Mouse (Mus musculus): ENCODE measurements around the gene Gm44503. TPM values are rescaled to one million over a fixed set of nuclear protein-coding genes. Genes with fewer than 3 reads are reported as not detected.
A peak's percentile ranks its signal among the peaks of the same experiment; 100 is the strongest.

The Gm44503 gene
- polyA plus RNA-seq, 1 experiment from 2014 or later: not detected

- Histone ChIP-seq H3K9ac (replicated peaks) (peak within 1 kb of the TSS; percentile 17), H3K4me3 (ENCODE audit: low read depth, low read length) (peak within 1 kb of the TSS; percentile 53), H3K36me3 (replicated peaks; ENCODE audit: insufficient read depth, low read length) (no peaks in the 10 kb centered on the region), H3K4me2 (ENCODE audit: low read depth, low read length) (peak within 1 kb of the TSS; percentile 82), H3K4me1 (ENCODE audit: insufficient read depth) (no peaks in the 10 kb centered on the region), H3K9me3 (ENCODE audit: low read length) (no peaks in the 10 kb centered on the region), H3K27me3 (ENCODE audit: insufficient read depth, low read length) (peaks cover 43% of the 10 kb centered on the region), H3K27ac (ENCODE audit: low read depth) (no peak within 1 kb of the TSS)
- DNase-seq (peak; percentile 29), ATAC-seq (peak; percentile 65)
- WGBS (ENCODE audit: insufficient replicate concordance): under 1% methylated on average over 73 of the region's 108 CpGs
- no peak for TF ChIP-seq EP300 (IDR thresholded peaks at IDR 0.05; ENCODE audit: low read depth)
- no peak for TF ChIP-seq CTCF (IDR thresholded peaks at IDR 0.05; ENCODE audit: low read depth)
Observed at GRCm38 (mm10) chr9:72925021-72925934, 33.4 kb upstream of the Gm44503 start, which contains the start of gene Pygo1. Gene Pygo1 (plus strand): TSS chr9:72925645.

GRCm38 (mm10) chr9:72925935-72926258 is 32.8 kb upstream of the Gm44503 start:
- WGBS (ENCODE audit: insufficient replicate concordance): 7% methylated on average over 20 of the region's 20 CpGs
- H3K4me1 ChIP-seq (ENCODE audit: insufficient read depth): no peaks in the 10 kb centered on the region
- ATAC-seq: no peak
- no peaks in the 10 kb centered on the region for H3K36me3 ChIP-seq (replicated peaks; ENCODE audit: insufficient read depth, low read length)
- no peak for DNase-seq
- H3K27ac ChIP-seq (ENCODE audit: low read depth): no peak overlapping the region
- H3K4me2 ChIP-seq (ENCODE audit: low read depth, low read length): peak overlapping the region; percentile 82
- H3K9ac ChIP-seq (replicated peaks): peak overlapping the region; percentile 17
- no peaks in the 10 kb centered on the region for H3K9me3 ChIP-seq (ENCODE audit: low read length)
- peaks cover 43% of the 10 kb centered on the region for H3K27me3 ChIP-seq (ENCODE audit: insufficient read depth, low read length)
- TF ChIP-seq EP300 (IDR thresholded peaks at IDR 0.05; ENCODE audit: low read depth): no peak
- TF ChIP-seq CTCF (IDR thresholded peaks at IDR 0.05; ENCODE audit: low read depth): no peak
- H3K4me3 ChIP-seq (ENCODE audit: low read depth, low read length): peak overlapping the region; percentile 53

GRCm38 (mm10) chr9:72931166-72931790 is 27.4 kb upstream of the Gm44503 start:
- TF ChIP-seq EP300 (IDR thresholded peaks at IDR 0.05; ENCODE audit: low read depth) (no peak), CTCF (IDR thresholded peaks at IDR 0.05; ENCODE audit: low read depth) (no peak)
- ATAC-seq (no peak), DNase-seq (no peak)
- no peaks in the 10 kb centered on the region for H3K36me3 ChIP-seq (replicated peaks; ENCODE audit: insufficient read depth, low read length)
- no peak overlapping the region for H3K4me3 ChIP-seq (ENCODE audit: low read depth, low read length)
- no peaks in the 10 kb centered on the region for H3K9me3 ChIP-seq (ENCODE audit: low read length)
- no peak overlapping the region for H3K4me2 ChIP-seq (ENCODE audit: low read depth, low read length)
- WGBS (ENCODE audit: insufficient replicate concordance): 70% methylated on average over 13 of the region's 13 CpGs
- peaks cover 18% of the 10 kb centered on the region for H3K27me3 ChIP-seq (ENCODE audit: insufficient read depth, low read length)
- H3K4me1 ChIP-seq (ENCODE audit: insufficient read depth): 0 out of 2 replicates have a peak, but pooled peaks cover 3% of the 10 kb centered on the region
- H3K9ac ChIP-seq (replicated peaks): no peak overlapping the region
- H3K27ac ChIP-seq (ENCODE audit: low read depth): no peak overlapping the region

GRCm38 (mm10) chr9:72935309-72935708 is 23.3 kb upstream of the Gm44503 start:
- Histone ChIP-seq H3K4me3 (ENCODE audit: low read depth, low read length) (no peak overlapping the region), H3K27ac (ENCODE audit: low read depth) (no peak overlapping the region), H3K27me3 (ENCODE audit: insufficient read depth, low read length) (no peaks in the 10 kb centered on the region), H3K4me1 (ENCODE audit: insufficient read depth) (0 out of 2 replicates have a peak, but pooled peaks cover 3% of the 10 kb centered on the region), H3K9me3 (ENCODE audit: low read length) (no peaks in the 10 kb centered on the region), H3K9ac (replicated peaks) (no peak overlapping the region), H3K4me2 (ENCODE audit: low read depth, low read length) (no peak overlapping the region), H3K36me3 (replicated peaks; ENCODE audit: insufficient read depth, low read length) (no peaks in the 10 kb centered on the region)
- ATAC-seq: no peak
- no peak for TF ChIP-seq CTCF (IDR thresholded peaks at IDR 0.05; ENCODE audit: low read depth)
- no peak for DNase-seq
- WGBS (ENCODE audit: insufficient replicate concordance): 82% methylated on average over 4 of the region's 4 CpGs

GRCm38 (mm10) chr9:72936301-72936700 is 22.4 kb upstream of the Gm44503 start:
- Histone ChIP-seq H3K27ac (ENCODE audit: low read depth) (no peak overlapping the region), H3K4me3 (ENCODE audit: low read depth, low read length) (no peak overlapping the region), H3K9ac (replicated peaks) (no peak overlapping the region), H3K4me1 (ENCODE audit: insufficient read depth) (0 out of 2 replicates have a peak, but pooled peaks cover 3% of the 10 kb centered on the region), H3K36me3 (replicated peaks; ENCODE audit: insufficient read depth, low read length) (no peaks in the 10 kb centered on the region), H3K4me2 (ENCODE audit: low read depth, low read length) (no peak overlapping the region), H3K27me3 (ENCODE audit: insufficient read depth, low read length) (no peaks in the 10 kb centered on the region), H3K9me3 (ENCODE audit: low read length) (no peaks in the 10 kb centered on the region)
- ATAC-seq (peak; percentile 64; the same call in 1 of the 2 replicates), DNase-seq (no peak)
- 49% methylated on average over 2 of the region's 2 CpGs for WGBS (ENCODE audit: insufficient replicate concordance)
- TF ChIP-seq CTCF (IDR thresholded peaks at IDR 0.05; ENCODE audit: low read depth): no peak
- no peak for TF ChIP-seq EP300 (IDR thresholded peaks at IDR 0.05; ENCODE audit: low read depth)

GRCm38 (mm10) chr9:72943424-72943823 is 15.2 kb upstream of the Gm44503 start:
- H3K36me3 ChIP-seq (replicated peaks; ENCODE audit: insufficient read depth, low read length): no peaks in the 10 kb centered on the region
- no peak for DNase-seq
- H3K9ac ChIP-seq (replicated peaks): no peak overlapping the region
- 60% methylated on average over 3 of the region's 3 CpGs for WGBS (ENCODE audit: insufficient replicate concordance)
- H3K4me3 ChIP-seq (ENCODE audit: low read depth, low read length): no peak overlapping the region
- ATAC-seq: no peak
- TF ChIP-seq EP300 (IDR thresholded peaks at IDR 0.05; ENCODE audit: low read depth) (no peak), CTCF (IDR thresholded peaks at IDR 0.05; ENCODE audit: low read depth) (peak; percentile 30)
- H3K27me3 ChIP-seq (ENCODE audit: insufficient read depth, low read length): no peaks in the 10 kb centered on the region
- H3K27ac ChIP-seq (ENCODE audit: low read depth): no peak overlapping the region
- no peak overlapping the region for H3K4me2 ChIP-seq (ENCODE audit: low read depth, low read length)
- peaks cover 4% of the 10 kb centered on the region; the same call in 1 of the 2 replicates for H3K9me3 ChIP-seq (ENCODE audit: low read length)
- no peaks in the 10 kb centered on the region for H3K4me1 ChIP-seq (ENCODE audit: insufficient read depth)
